Mouse (Mus musculus) midbrain, embryonic 12.5 days (tissue): ENCODE results near the gene Rpl23. TPM values are rescaled to one million over a fixed set of nuclear protein-coding genes. Genes with fewer than 3 reads are reported as not detected.

ENCODE experiments used
- ATAC-seq: fragments of 200-750 bp; cut with Nextera tagmentation; 2 replicates; pipeline ENCODE4 v1.8.0; 2017; ENCODE audit warnings: low read depth, moderate TSS enrichment, moderate library complexity; ENCODE audit not compliant: low FRiP score
- H3K27ac ChIP-seq: fragments of 300-500 bp; sonication (generic); replicated peaks from 2 replicates; pipeline ENCODE4 v1.5.1; 2016; ENCODE audit warnings: mild to moderate bottlenecking
- H3K27me3 ChIP-seq: fragments of 300-500 bp; sonication (generic); 2 replicates; pipeline ENCODE4 v1.6.1; 2016; ENCODE audit warnings: mild to moderate bottlenecking
- H3K36me3 ChIP-seq: fragments of 300-500 bp; sonication (generic); 2 replicates; pipeline ENCODE4 v1.6.1; 2016
- H3K4me1 ChIP-seq: fragments of 300-500 bp; sonication (generic); 2 replicates; pipeline ENCODE4 v1.6.1; 2016
- H3K4me2 ChIP-seq: fragments of 300-500 bp; sonication (generic); replicated peaks from 2 replicates; pipeline ENCODE4 v1.6.1; 2016; ENCODE audit warnings: mild to moderate bottlenecking, moderate library complexity
- H3K4me3 ChIP-seq: fragments of 300-500 bp; sonication (generic); 2 replicates; pipeline ENCODE4 v1.5.1; 2016; ENCODE audit warnings: mild to moderate bottlenecking
- H3K9ac ChIP-seq: fragments of 300-500 bp; sonication (generic); replicated peaks from 2 replicates; pipeline ENCODE4 v1.6.1; 2016; ENCODE audit warnings: mild to moderate bottlenecking, moderate library complexity
- H3K9me3 ChIP-seq: fragments of 300-500 bp; sonication (generic); 2 replicates; pipeline ENCODE4 v1.6.1; 2016; ENCODE audit warnings: mild to moderate bottlenecking
- WGBS: fragments of 180-500 bp; shearing (Covaris S2); methylation state at CpG from one replicate; pipeline ENCODE4 v1.1.7; 2016; 5-methylcytosine and 5-hydroxymethylcytosine counted together
- polyA plus RNA-seq: library from polyadenylated mRNA; unstranded; fragments of >200 nt; fragmentation: Nextera tagmentation; extraction: Ambion mirVana; gene quantifications from 2 replicates; pipeline ENCODE4 v1.2.1, GENCODE M21; 2016

Rpl23 gene
- polyA plus RNA-seq, 1 experiment from 2014 or later: 370 TPM

DNA sequence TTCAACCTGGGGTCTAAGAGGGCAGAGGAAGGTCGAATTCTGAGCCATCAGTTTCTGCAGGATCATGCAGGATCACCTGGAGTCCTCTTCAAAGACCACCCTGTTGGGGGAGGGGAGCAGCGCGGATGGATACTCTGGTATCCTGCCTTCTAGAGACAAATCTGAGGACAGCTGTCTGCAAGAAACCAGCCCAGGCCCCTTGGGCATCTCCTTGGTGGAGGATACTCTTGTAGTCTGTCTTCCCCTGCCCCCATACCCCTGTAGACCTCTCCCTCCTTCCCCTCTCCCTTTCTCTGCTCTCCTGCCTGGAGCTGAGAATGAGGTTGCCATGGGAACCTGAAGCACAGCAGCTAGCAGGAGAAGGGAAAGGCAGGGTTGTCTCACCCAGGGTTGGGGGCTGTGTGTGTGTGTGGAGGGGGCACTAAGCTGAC lies 30.3 kb upstream of the Rpl23 start:
- WGBS: 9% methylated on average over 3 of the region's 3 CpGs
- H3K4me2 ChIP-seq: peak overlapping the region; percentile 46
- H3K9me3 ChIP-seq: no peaks in the 10 kb centered on the region
- H3K4me1 ChIP-seq: peaks cover 87% of the 10 kb centered on the region
- H3K4me3 ChIP-seq: peak overlapping the region; percentile 13; the same call in 1 of the 2 replicates
- peaks cover 38% of the 10 kb centered on the region for H3K36me3 ChIP-seq
- peak overlapping the region; percentile 94 for H3K27ac ChIP-seq
- H3K27me3 ChIP-seq: no peaks in the 10 kb centered on the region
- peak overlapping the region; percentile 40 for H3K9ac ChIP-seq
- ATAC-seq: peak; percentile 90

DNA sequence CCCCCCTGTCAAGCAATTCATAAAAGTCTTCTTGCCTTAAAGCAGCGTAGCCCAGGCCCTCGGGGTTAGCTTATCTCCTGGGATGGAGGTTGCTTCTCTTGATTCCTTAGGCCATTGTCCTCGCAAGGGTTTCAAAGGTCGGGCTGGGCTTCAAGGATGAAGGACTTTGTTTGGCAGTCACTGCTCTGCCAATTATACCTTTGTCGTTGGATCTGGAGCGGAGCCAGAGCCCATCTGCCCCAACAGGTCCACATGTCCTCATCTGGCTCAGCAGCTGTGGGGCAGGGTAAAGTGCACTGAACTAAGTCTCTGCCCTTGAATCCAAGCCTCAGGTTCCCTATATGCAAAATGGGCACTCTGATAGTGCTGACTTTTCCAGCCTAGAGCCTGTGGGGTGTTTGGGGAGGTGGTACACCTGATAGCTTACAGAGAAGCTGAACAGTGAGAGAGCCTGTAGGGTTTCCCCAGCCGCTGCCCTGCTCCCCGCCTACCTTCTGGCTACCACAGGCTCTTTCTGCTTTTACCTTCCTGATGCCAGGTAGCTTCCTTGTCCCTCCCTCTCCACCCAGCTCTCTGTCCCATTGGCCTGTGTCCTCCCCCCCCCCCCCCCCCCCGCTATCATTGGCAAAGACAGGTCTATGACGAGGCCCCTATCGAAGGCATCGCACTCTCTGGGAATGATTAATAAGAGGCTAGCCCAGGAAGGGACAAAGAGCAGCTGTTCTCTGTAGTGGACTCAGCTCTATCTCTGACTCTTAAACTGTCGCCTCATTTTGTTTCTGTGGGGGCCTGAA lies 29.5 kb upstream of the Rpl23 start:
- Histone ChIP-seq H3K27me3 (no peaks in the 10 kb centered on the region), H3K9me3 (no peaks in the 10 kb centered on the region), H3K27ac (peak overlapping the region; percentile 94), H3K9ac (peak overlapping the region; percentile 40), H3K36me3 (peaks cover 42% of the 10 kb centered on the region), H3K4me2 (peak overlapping the region; percentile 46), H3K4me3 (no peak overlapping the region), H3K4me1 (peaks cover 84% of the 10 kb centered on the region)
- WGBS: 24% methylated on average over 12 of the region's 13 CpGs
- ATAC-seq: peak; percentile 7; the same call in 1 of the 2 replicates

DNA sequence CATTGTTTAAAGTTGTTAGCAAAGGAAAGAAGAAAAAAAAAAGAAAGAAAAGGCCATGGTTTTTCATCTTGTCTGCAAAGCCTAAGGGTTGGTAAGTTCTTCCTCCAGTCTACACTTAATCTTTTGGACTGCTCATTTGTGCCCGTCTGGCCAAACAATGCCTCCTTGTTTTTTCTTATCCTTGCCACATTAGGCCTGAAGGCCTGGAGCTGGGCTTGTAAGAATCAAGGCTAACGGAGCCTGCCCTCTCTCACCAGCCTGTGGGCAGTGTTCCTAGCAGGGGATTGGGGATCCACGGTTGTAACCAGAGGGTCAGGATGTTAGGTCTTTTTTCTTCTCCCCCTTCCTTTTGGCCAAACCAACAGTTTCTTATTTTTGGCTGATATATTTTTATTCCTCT lies 28.7 kb upstream of the Rpl23 start:
- H3K27me3 ChIP-seq: no peaks in the 10 kb centered on the region
- peak overlapping the region; percentile 94; the same call in 1 of the 2 replicates for H3K27ac ChIP-seq
- no peak overlapping the region for H3K4me3 ChIP-seq
- ATAC-seq: no peak
- no peak overlapping the region for H3K9ac ChIP-seq
- H3K36me3 ChIP-seq: peaks cover 40% of the 10 kb centered on the region
- peaks cover 87% of the 10 kb centered on the region for H3K4me1 ChIP-seq
- 9% methylated on average over 3 of the region's 3 CpGs for WGBS
- H3K4me2 ChIP-seq: 0 out of 2 replicates have a peak overlapping the region, but pooled peaks have one; percentile 46
- no peaks in the 10 kb centered on the region for H3K9me3 ChIP-seq

DNA sequence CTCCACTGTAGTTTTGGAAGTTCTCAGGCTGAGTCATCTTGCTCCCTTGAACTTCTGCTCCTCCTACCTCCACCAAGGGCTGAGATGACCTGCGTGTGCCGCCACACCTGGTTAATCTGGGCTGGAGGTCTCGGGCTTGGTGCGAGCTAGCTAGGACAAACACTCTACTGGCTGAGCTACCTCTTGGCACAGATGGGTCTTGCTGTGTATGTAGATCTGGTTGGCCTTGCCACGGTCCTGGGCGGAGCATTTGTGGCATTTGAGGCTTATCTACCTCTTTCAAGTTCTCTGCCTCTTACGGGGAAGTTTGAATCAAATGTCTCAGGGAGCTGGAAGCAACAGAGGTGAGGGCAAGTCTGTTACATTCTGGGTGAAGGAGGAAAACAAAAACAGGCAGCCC lies 28.1 kb upstream of the Rpl23 start:
- H3K9me3 ChIP-seq: no peaks in the 10 kb centered on the region
- no peak overlapping the region for H3K9ac ChIP-seq
- peaks cover 35% of the 10 kb centered on the region for H3K36me3 ChIP-seq
- no peak overlapping the region for H3K4me2 ChIP-seq
- no peak overlapping the region for H3K4me3 ChIP-seq
- peaks cover 87% of the 10 kb centered on the region for H3K4me1 ChIP-seq
- ATAC-seq: no peak
- H3K27ac ChIP-seq: peak overlapping the region; percentile 27; the same call in 1 of the 2 replicates
- WGBS: 78% methylated on average over 7 of the region's 7 CpGs
- H3K27me3 ChIP-seq: no peaks in the 10 kb centered on the region

DNA sequence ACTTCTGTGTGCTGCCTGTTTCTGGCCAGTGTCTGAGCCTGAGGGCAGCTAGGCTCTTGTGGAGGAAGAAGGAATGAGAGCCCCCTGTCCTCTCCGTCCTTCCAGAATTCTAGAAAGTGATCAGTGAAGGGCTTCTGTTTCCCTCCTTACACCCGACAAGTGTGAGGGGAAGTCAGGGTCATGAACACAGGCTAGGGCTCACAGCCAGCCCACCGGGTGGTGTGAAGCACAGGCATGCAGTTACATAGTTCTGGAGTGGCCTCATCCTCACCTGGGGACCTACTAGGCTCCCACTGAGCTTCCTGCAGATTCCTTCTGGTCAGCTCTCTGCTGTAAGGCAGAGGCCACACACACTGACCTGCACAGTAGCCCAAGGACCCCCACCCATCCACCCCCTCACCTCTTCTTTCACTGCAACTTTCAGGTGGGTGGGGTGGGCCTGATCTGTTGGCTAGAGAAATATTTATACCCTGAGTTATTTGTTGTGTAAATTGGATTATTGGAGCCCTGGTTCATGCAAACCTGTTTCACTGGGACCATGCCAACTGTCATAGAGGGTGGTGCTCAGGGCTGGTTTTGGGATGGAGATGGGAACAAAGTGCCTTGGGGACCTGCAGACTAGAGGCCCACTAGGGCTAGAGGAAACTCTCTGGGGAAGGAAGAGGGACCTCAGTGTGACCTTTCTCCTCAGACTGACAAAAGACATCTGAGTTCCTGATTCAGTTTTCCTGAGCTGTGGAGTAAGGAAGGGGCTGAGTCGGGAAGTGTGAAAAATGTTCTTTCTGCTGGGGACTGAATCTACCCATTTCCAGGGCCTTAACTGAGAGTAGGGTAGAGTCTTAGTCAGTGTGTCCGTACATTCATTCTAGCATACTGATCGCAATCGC lies 27.2 kb upstream of the Rpl23 start:
- H3K9me3 ChIP-seq: no peaks in the 10 kb centered on the region
- ATAC-seq: no peak
- no peak overlapping the region for H3K4me2 ChIP-seq
- WGBS: 76% methylated on average over 7 of the region's 7 CpGs
- peaks cover 91% of the 10 kb centered on the region for H3K4me1 ChIP-seq
- H3K27me3 ChIP-seq: no peaks in the 10 kb centered on the region
- H3K9ac ChIP-seq: peak overlapping the region; percentile 16; the same call in 1 of the 2 replicates
- H3K4me3 ChIP-seq: no peak overlapping the region
- H3K27ac ChIP-seq: 0 out of 2 replicates have a peak overlapping the region, but pooled peaks have one; percentile 49
- peaks cover 30% of the 10 kb centered on the region for H3K36me3 ChIP-seq

DNA sequence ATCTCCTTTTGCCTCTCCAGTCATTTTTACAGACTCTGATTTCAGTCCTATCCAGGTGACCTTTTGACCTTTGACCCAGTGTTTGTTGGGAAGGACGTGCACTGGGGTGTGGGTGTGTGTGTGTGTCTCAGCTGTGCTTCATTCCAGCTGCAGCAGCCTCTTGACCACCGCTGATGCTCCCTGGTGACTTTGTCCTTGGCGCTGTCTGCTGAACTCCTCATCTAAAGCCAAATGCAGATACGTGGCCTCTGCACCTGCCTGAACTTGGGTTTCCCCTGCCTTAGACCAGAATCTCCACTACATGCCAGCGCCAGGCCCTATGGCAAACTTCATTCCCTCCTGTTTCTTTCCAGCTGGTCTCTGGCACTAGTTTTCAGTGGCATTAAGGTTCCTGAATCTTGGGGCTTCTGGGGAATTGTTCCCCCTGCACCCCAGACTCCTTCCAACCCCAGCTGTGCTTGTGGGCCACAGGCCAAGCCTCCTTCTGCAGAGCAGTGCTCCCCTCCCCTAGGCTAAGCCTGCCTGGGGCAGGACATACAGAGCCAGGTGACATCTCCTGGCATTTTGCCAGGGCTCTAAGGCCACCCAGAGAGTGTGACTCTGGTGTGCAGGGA lies 26.5 kb upstream of the Rpl23 start:
- 36% methylated on average over 5 of the region's 5 CpGs for WGBS
- H3K4me3 ChIP-seq: no peak overlapping the region
- H3K27ac ChIP-seq: 0 out of 2 replicates have a peak overlapping the region, but pooled peaks have one; percentile 49
- no peaks in the 10 kb centered on the region for H3K9me3 ChIP-seq
- no peaks in the 10 kb centered on the region for H3K27me3 ChIP-seq
- ATAC-seq: no peak
- H3K4me1 ChIP-seq: peaks cover 92% of the 10 kb centered on the region
- H3K36me3 ChIP-seq: peaks cover 25% of the 10 kb centered on the region
- no peak overlapping the region for H3K4me2 ChIP-seq
- H3K9ac ChIP-seq: no peak overlapping the region; the same call in 1 of the 2 replicates

DNA sequence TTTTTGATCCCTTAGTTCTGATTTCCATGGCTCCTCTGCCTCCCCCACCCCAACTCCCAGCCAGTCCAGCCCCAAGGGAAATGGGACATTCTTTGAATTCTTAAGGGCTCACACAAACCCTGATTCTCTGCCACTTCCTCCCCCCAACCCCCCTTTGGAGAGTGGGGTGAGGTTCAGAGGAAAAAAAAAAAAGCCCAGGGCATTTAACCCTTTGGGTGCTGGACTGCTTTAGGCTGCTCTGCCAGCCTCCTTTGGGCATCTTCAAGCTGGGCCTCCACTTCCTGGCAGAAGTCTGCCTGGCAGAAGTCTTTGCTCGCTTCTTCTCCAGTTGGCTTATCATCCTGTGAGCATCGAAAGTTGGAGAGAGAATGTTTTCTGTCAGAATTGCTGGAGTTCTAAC lies 25.9 kb upstream of the Rpl23 start:
- 85% methylated on average over 2 of the region's 2 CpGs for WGBS
- Histone ChIP-seq H3K4me2 (no peak overlapping the region), H3K9ac (no peak overlapping the region), H3K27ac (no peak overlapping the region), H3K36me3 (peaks cover 23% of the 10 kb centered on the region), H3K4me1 (peaks cover 85% of the 10 kb centered on the region), H3K4me3 (no peak overlapping the region), H3K9me3 (no peaks in the 10 kb centered on the region), H3K27me3 (no peaks in the 10 kb centered on the region)
- ATAC-seq: no peak

DNA sequence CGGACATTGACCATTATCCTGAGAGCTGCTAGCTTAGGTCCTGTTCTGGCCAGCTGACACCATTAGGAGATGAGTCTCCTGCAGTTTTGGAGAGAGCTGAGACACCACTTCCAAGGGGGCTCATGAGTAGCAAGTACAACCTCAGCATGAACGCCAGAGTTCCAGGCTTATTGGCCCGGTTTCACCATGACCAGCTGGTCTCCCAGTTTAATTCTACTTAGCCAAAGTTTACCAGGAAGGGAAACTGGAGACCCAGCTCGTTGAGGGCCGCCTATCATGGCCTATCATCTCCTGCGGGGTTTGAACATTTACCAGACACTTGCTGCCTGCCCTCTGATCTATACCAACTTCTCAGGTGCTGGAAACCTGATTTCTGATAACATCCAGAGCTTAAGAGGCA lies 25.4 kb upstream of the Rpl23 start:
- Histone ChIP-seq H3K27ac (peak overlapping the region; percentile 8; the same call in 1 of the 2 replicates), H3K9ac (no peak overlapping the region)

DNA sequence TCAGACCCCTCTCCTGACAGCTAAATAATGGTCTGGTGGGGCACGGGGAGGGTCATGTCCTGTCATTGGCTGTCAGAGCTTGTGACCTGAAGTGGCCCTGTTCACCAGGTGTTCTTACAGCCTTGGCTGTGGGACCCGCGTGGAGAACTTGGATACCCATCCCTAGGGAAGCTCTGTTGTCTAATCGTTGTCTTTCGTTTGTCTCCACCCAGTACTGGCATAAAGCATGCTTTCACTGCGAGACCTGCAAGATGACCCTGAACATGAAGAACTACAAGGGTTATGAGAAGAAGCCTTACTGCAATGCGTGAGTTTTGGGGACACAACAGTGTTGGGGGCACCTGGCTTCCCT lies 24.4 kb upstream of the Rpl23 start:
- no peak for ATAC-seq
- no peaks in the 10 kb centered on the region for H3K9me3 ChIP-seq
- H3K4me3 ChIP-seq: no peak overlapping the region
- peak overlapping the region; percentile 74; the same call in 1 of the 2 replicates for H3K27ac ChIP-seq
- H3K27me3 ChIP-seq: no peaks in the 10 kb centered on the region
- H3K9ac ChIP-seq: no peak overlapping the region
- H3K4me2 ChIP-seq: peak overlapping the region; percentile 36; the same call in 1 of the 2 replicates
- H3K4me1 ChIP-seq: peaks cover 79% of the 10 kb centered on the region
- 64% methylated on average over 7 of the region's 7 CpGs for WGBS
- H3K36me3 ChIP-seq: peaks cover 23% of the 10 kb centered on the region

More for the DNA sequence above, 25.4 kb upstream of the Rpl23 start:
- WGBS: 53% methylated on average over 6 of the region's 6 CpGs
- Histone ChIP-seq H3K4me3 (no peak overlapping the region), H3K27me3 (no peaks in the 10 kb centered on the region), H3K36me3 (peaks cover 23% of the 10 kb centered on the region), H3K4me1 (peaks cover 81% of the 10 kb centered on the region), H3K4me2 (no peak overlapping the region), H3K9me3 (no peaks in the 10 kb centered on the region)
- no peak for ATAC-seq

DNA sequence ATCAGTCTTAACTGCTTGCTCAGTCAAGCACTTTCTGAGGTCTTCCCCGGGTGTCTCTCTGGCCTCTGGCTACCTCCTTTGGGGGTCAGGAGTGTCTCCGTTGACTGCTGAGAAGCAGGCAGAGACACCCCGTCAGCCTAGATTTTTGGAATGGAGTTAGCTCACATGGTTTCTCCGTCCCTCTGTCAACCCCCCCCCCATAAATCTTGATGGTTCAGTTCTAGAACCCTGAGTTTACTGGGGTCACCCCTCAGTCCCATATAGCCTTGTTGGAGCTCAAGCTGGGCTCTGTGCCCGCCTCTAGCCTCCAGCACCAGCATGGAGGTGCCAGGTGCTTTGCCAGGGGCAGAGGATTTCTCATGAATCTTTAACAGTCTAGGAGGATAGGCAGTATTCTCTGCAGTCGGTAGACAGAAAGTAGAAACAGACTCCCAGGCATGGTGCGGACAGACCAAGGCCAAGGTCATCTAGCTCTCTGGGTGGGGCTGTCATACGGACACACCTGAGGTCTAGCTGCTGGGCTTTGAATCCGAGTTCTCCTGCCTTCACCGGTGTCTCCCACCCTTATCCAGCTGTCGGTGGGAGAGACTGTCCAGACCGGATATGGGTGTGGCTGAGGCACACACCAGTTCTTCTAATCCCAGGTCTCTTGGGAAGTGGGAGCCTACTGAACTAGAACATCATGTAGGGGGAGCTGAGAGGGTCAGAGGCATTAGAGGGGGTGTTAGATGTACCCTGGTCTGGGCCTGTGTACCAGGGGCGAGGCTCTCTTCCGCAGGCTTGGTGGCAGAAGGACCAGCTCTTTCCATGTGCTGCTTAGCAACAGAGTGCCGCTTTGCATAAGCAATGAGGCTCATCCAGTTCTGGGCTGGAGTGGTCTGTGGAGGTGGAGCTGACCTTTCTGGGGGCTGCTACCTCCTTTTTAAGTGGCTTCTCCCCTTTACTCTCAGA lies 23.7 kb upstream of the Rpl23 start:
- 42% methylated on average over 15 of the region's 15 CpGs for WGBS
- H3K9ac ChIP-seq: peak overlapping the region; percentile 17; the same call in 1 of the 2 replicates
- H3K9me3 ChIP-seq: no peaks in the 10 kb centered on the region
- peak overlapping the region; percentile 36 for H3K4me2 ChIP-seq
- H3K27ac ChIP-seq: peak overlapping the region; percentile 74
- H3K36me3 ChIP-seq: peaks cover 23% of the 10 kb centered on the region
- ATAC-seq: peak; percentile 75
- peak overlapping the region; percentile 11; the same call in 1 of the 2 replicates for H3K4me3 ChIP-seq
- H3K4me1 ChIP-seq: peaks cover 79% of the 10 kb centered on the region
- H3K27me3 ChIP-seq: no peaks in the 10 kb centered on the region
